Mouse (Mus musculus): ENCODE results near the gene Rcc1l. TPM values are rescaled to one million over a fixed set of nuclear protein-coding genes. Genes with fewer than 3 reads are reported as not detected.
A peak's percentile ranks its signal among the peaks of the same experiment; 100 is the strongest.

The Rcc1l gene
- polyA plus RNA-seq, 1 experiment from 2014 or later, result 35.2 TPM

DNA sequence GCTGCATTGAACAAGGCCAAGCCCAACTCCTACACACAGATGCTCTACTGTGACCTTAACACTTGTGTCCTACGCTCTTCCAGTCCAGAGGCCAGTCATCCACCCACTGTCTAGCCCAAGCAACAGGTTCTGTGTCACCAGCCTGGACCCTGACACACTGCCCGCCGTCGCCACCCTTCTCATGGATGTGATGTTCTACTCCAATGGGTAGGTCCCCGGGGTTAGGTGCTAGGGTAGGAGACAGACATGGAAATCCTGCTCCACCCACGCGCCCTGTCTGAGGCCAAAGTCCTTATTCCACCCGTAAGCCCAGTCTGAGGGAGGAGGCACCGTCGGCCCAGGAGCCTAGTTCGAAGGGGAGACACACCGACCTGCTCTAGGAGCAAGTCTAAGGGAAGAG, 40.6 kb downstream of the Rcc1l start:
- 91% methylated on average over 12 of the region's 12 CpGs for WGBS
- H3K4me2 ChIP-seq (replicated peaks; ENCODE audit: low read depth, low read length), result no peak overlapping the region
- H3K4me3 ChIP-seq (ENCODE audit: low read length), result no peak overlapping the region
- H3K9me3 ChIP-seq (ENCODE audit: control insufficient read depth, low read length), result no peaks in the 10 kb centered on the region
- no peaks in the 10 kb centered on the region for H3K4me1 ChIP-seq (ENCODE audit: control insufficient read depth, insufficient read depth, low read length)
- no peaks in the 10 kb centered on the region for H3K27me3 ChIP-seq (ENCODE audit: control insufficient read depth, insufficient read depth, low read length)
- H3K27ac ChIP-seq (ENCODE audit: low read depth, low read length), result no peak overlapping the region
- ATAC-seq (ENCODE audit: low FRiP score, low TSS enrichment), result no peak
- H3K36me3 ChIP-seq (ENCODE audit: control insufficient read depth, insufficient read depth, low read length), result peaks cover 7% of the 10 kb centered on the region
- no peak overlapping the region for H3K9ac ChIP-seq (ENCODE audit: low read depth, low read length)

- Histone ChIP-seq H3K36me3 (ENCODE audit: control insufficient read depth, insufficient read depth, low read length) (peaks cover 3% of the 10 kb centered on the region), H3K4me1 (ENCODE audit: control insufficient read depth, insufficient read depth, low read length) (no peaks in the 10 kb centered on the region), H3K27me3 (ENCODE audit: control insufficient read depth, insufficient read depth, low read length) (no peaks in the 10 kb centered on the region), H3K27ac (ENCODE audit: low read depth, low read length) (no peak overlapping the region), H3K4me2 (replicated peaks; ENCODE audit: low read depth, low read length) (no peak overlapping the region), H3K4me3 (ENCODE audit: low read length) (no peak overlapping the region), H3K9me3 (ENCODE audit: control insufficient read depth, low read length) (no peaks in the 10 kb centered on the region; the same call in 1 of the 2 replicates), H3K9ac (ENCODE audit: low read depth, low read length) (no peak overlapping the region)
- no peak for ATAC-seq (ENCODE audit: low FRiP score, low TSS enrichment)
- WGBS, result 56% methylated on average over 4 of the region's 4 CpGs
Measured at GRCm38 (mm10) chr5:134131586-134131985, 45.0 kb downstream of the Rcc1l start.

GRCm38 (mm10) chr5:134126232-134126631, 50.3 kb downstream of the Rcc1l start:
- Histone ChIP-seq H3K4me3 (ENCODE audit: low read length) (no peak overlapping the region), H3K36me3 (ENCODE audit: control insufficient read depth, insufficient read depth, low read length) (peaks cover 3% of the 10 kb centered on the region; the same call in 1 of the 2 replicates), H3K4me2 (replicated peaks; ENCODE audit: low read depth, low read length) (no peak overlapping the region), H3K4me1 (ENCODE audit: control insufficient read depth, insufficient read depth, low read length) (no peaks in the 10 kb centered on the region), H3K9me3 (ENCODE audit: control insufficient read depth, low read length) (no peaks in the 10 kb centered on the region; the same call in 1 of the 2 replicates), H3K27me3 (ENCODE audit: control insufficient read depth, insufficient read depth, low read length) (no peaks in the 10 kb centered on the region), H3K9ac (ENCODE audit: low read depth, low read length) (no peak overlapping the region), H3K27ac (ENCODE audit: low read depth, low read length) (no peak overlapping the region)
- ATAC-seq (ENCODE audit: low FRiP score, low TSS enrichment), result no peak
- 87% methylated on average over 2 of the region's 2 CpGs for WGBS

DNA sequence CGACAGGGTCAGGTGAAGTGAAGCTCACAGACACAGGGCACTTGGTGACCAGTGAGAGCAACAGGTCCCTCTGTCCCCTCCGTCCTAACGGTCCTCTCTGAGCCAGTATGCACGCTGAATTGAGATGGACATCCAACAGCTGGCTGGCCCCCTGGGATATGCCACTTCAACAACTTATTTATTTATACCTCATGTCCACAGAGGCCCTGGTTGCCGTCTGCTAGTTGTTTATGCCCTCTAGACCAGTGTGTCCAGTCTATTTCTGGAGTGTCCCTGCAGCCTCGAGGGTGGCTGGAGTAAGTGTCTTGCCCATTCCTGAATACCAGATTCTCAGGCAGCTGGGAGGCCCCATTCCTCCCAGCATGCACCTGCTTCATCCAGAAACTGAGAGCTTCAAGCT, 52.7 kb downstream of the Rcc1l start:
- no peak for ATAC-seq (ENCODE audit: low FRiP score, low TSS enrichment)
- no peak overlapping the region for H3K4me2 ChIP-seq (replicated peaks; ENCODE audit: low read depth, low read length)
- WGBS, result 67% methylated on average over 6 of the region's 6 CpGs

DNA sequence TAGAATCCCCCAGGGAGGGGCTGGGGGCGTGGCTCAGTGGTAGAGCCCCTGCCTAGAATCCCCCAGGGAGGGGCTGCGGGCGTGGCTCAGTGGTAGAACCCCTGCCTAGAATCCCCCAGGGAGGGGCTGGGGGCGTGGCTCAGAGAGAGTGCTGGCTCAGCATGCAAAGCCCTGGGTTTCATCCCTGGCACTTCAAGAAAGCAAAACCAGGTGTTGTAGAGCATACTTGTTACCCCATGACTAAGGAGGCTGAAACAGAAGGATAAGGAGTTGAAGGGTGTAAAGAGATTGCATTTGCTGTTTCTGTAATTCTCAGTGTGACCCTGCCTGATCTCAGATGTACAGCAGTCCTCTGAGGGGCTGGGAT, 54.7 kb downstream of the Rcc1l start:
- H3K4me1 ChIP-seq (ENCODE audit: control insufficient read depth, insufficient read depth, low read length), result peaks cover 7% of the 10 kb centered on the region
- 79% methylated on average over 4 of the region's 4 CpGs for WGBS
- no peak overlapping the region for H3K9ac ChIP-seq (ENCODE audit: low read depth, low read length)
- H3K27me3 ChIP-seq (ENCODE audit: control insufficient read depth, insufficient read depth, low read length), result no peaks in the 10 kb centered on the region
- no peaks in the 10 kb centered on the region; the same call in 1 of the 2 replicates for H3K9me3 ChIP-seq (ENCODE audit: control insufficient read depth, low read length)
- H3K36me3 ChIP-seq (ENCODE audit: control insufficient read depth, insufficient read depth, low read length), result peaks cover 1% of the 10 kb centered on the region; the same call in 1 of the 2 replicates
- no peak overlapping the region for H3K4me2 ChIP-seq (replicated peaks; ENCODE audit: low read depth, low read length)
- H3K27ac ChIP-seq (ENCODE audit: low read depth, low read length), result no peak overlapping the region
- no peak for ATAC-seq (ENCODE audit: low FRiP score, low TSS enrichment)
- no peak overlapping the region for H3K4me3 ChIP-seq (ENCODE audit: low read length)

More for the DNA sequence above, 52.7 kb downstream of the Rcc1l start:
- Histone ChIP-seq H3K27me3 (ENCODE audit: control insufficient read depth, insufficient read depth, low read length) (no peaks in the 10 kb centered on the region), H3K27ac (ENCODE audit: low read depth, low read length) (no peak overlapping the region), H3K4me1 (ENCODE audit: control insufficient read depth, insufficient read depth, low read length) (peaks cover 7% of the 10 kb centered on the region), H3K4me3 (ENCODE audit: low read length) (no peak overlapping the region), H3K9me3 (ENCODE audit: control insufficient read depth, low read length) (no peaks in the 10 kb centered on the region; the same call in 1 of the 2 replicates), H3K36me3 (ENCODE audit: control insufficient read depth, insufficient read depth, low read length) (peaks cover 3% of the 10 kb centered on the region; the same call in 1 of the 2 replicates), H3K9ac (ENCODE audit: low read depth, low read length) (no peak overlapping the region)

GRCm38 (mm10) chr5:134121138-134121892, 55.3 kb downstream of the Rcc1l start:
- Histone ChIP-seq H3K9me3 (ENCODE audit: control insufficient read depth, low read length) (no peaks in the 10 kb centered on the region), H3K4me1 (ENCODE audit: control insufficient read depth, insufficient read depth, low read length) (peaks cover 7% of the 10 kb centered on the region), H3K27ac (ENCODE audit: low read depth, low read length) (no peak overlapping the region), H3K36me3 (ENCODE audit: control insufficient read depth, insufficient read depth, low read length) (no peaks in the 10 kb centered on the region), H3K4me3 (ENCODE audit: low read length) (no peak overlapping the region), H3K27me3 (ENCODE audit: control insufficient read depth, insufficient read depth, low read length) (no peaks in the 10 kb centered on the region), H3K4me2 (replicated peaks; ENCODE audit: low read depth, low read length) (no peak overlapping the region), H3K9ac (ENCODE audit: low read depth, low read length) (no peak overlapping the region)
- 69% methylated on average over 9 of the region's 9 CpGs for WGBS
- no peak for ATAC-seq (ENCODE audit: low FRiP score, low TSS enrichment)

DNA sequence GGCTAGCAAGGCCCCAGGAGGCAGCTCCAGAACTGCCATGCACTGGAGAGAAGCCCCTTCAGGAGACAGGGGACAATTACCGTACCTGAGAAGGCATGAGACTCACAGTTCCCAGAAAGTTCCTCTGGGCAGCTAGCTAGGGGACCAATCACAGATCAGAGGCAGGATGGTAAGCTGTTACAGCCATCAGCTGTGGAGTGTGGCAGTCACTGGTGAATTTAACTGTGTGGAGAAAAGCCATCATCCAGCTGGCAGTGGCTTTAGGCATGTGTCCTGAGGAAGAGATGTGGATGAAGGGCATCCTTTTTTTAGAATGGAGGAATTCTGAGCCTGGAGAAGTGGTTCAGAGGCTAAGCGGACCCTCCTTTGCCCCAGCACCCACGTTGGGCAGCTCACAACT, 56.4 kb downstream of the Rcc1l start:
- 92% methylated on average over 3 of the region's 3 CpGs for WGBS
- peak overlapping the region; percentile 33; the same call in 1 of the 2 replicates for H3K27ac ChIP-seq (ENCODE audit: low read depth, low read length)
- ATAC-seq (ENCODE audit: low FRiP score, low TSS enrichment), result no peak

GRCm38 (mm10) chr5:134119481-134120120, 57.0 kb downstream of the Rcc1l start:
- H3K4me1 ChIP-seq (ENCODE audit: control insufficient read depth, insufficient read depth, low read length), result peaks cover 7% of the 10 kb centered on the region
- no peaks in the 10 kb centered on the region for H3K36me3 ChIP-seq (ENCODE audit: control insufficient read depth, insufficient read depth, low read length)
- H3K27me3 ChIP-seq (ENCODE audit: control insufficient read depth, insufficient read depth, low read length), result no peaks in the 10 kb centered on the region
- no peaks in the 10 kb centered on the region for H3K9me3 ChIP-seq (ENCODE audit: control insufficient read depth, low read length)
- no peak overlapping the region for H3K4me3 ChIP-seq (ENCODE audit: low read length)
- peak overlapping the region; percentile 33; the same call in 1 of the 2 replicates for H3K27ac ChIP-seq (ENCODE audit: low read depth, low read length)
- H3K9ac ChIP-seq (ENCODE audit: low read depth, low read length), result no peak overlapping the region
- no peak overlapping the region for H3K4me2 ChIP-seq (replicated peaks; ENCODE audit: low read depth, low read length)
- ATAC-seq (ENCODE audit: low FRiP score, low TSS enrichment), result peak; percentile 55
- whole genome bisulfite sequencing, result 32% methylated on average over 10 of the region's 10 CpGs

More for the DNA sequence above, 56.4 kb downstream of the Rcc1l start:
- Histone ChIP-seq H3K9ac (ENCODE audit: low read depth, low read length) (no peak overlapping the region), H3K27me3 (ENCODE audit: control insufficient read depth, insufficient read depth, low read length) (no peaks in the 10 kb centered on the region), H3K9me3 (ENCODE audit: control insufficient read depth, low read length) (no peaks in the 10 kb centered on the region), H3K4me2 (replicated peaks; ENCODE audit: low read depth, low read length) (no peak overlapping the region), H3K4me1 (ENCODE audit: control insufficient read depth, insufficient read depth, low read length) (peaks cover 7% of the 10 kb centered on the region), H3K4me3 (ENCODE audit: low read length) (no peak overlapping the region), H3K36me3 (ENCODE audit: control insufficient read depth, insufficient read depth, low read length) (no peaks in the 10 kb centered on the region)
